Comparison of ENCODE assay signal across 9 mouse cellular contexts in the genomic region with DNA sequence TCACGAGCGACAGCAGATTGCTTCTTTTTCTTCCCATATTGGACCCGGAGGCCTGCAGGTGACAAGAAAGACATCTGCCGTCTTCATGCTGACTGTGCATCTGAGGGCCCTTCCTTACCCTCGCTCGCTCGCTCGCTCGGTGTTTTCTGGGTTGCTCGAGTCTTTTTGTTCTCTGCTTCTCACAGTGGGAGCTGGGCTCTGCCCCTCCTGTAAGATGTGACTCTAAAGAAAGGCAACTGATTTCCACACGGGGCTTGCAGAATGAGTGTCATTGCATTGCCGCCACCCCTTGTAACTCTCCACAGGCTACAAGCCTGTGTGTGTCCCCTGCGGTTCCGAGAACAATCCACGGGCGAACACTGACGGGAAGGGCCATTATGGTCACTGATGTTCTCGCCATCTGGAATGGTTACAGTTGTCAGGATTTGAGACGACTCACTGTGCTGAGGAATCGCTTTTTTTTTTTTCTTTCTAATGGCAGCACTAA.
DNase-seq lines count a peak whose midpoint lies in the region; ATAC-seq and TF ChIP-seq lines count a peak whose summit lies in the region.
"Had no signal": no experiment of that assay in that cellular context is flagged by ENCODE, and none has a peak within 500 bp of the region (broad histone marks: within the 10 kb centered on the region; RNA-seq: fewer than 3 reads in every experiment).

No protein-coding gene starts in this region.

- H3K27me3 ChIP-seq in heart, embryonic 14.5 days (ENCODE audit: control insufficient read depth, insufficient read depth, low read length) = peaks cover 4% of the 10 kb centered on the region; the same call in 1 of the 2 replicates
- H3K27me3 ChIP-seq in embryonic facial prominence, embryonic 13.5 days = peaks cover 24% of the 10 kb centered on the region
- H3K27me3 ChIP-seq in limb, embryonic 12.5 days = peaks cover 19% of the 10 kb centered on the region; the same call in 1 of the 2 replicates

- peaks cover 7 to 13% of the 10 kb centered on the region in 2 experiments; a peak in 2 of 4 replicates for H3K4me1 ChIP-seq in heart, embryonic 14.5 days (ENCODE audit: control insufficient read depth in 2 of 2, insufficient read depth in 2 of 2, low read length in 2 of 2)
- H3K4me1 ChIP-seq in embryonic facial prominence, embryonic 13.5 days = peaks cover 27% of the 10 kb centered on the region
- H3K4me1 ChIP-seq in limb, embryonic 12.5 days (replicated peaks) = peaks cover 43% of the 10 kb centered on the region
- peaks cover 12% of the 10 kb centered on the region for H3K4me1 ChIP-seq in olfactory bulb, adult 2 months (ENCODE audit: control insufficient read depth, insufficient read depth, low read length)

- intact Hi-C loops in heart, postnatal 36 days (cut with DNase I) = no loop called here

- no peak for ATAC-seq in heart, embryonic 14.5 days (ENCODE audit: insufficient number of reproducible peaks, insufficient read depth, low FRiP score, low read depth)
- no peak for ATAC-seq in embryonic facial prominence, embryonic 13.5 days (ENCODE audit: insufficient number of reproducible peaks, insufficient read depth, low FRiP score, low TSS enrichment, low read depth)
- no peak for ATAC-seq in limb, embryonic 12.5 days (ENCODE audit: insufficient number of reproducible peaks, insufficient read depth, low FRiP score, low TSS enrichment, low read depth)

- H3K36me3 ChIP-seq in heart, embryonic 14.5 days (ENCODE audit: control insufficient read depth, insufficient read depth, low read length) = no peaks in the 10 kb centered on the region
- no peaks in the 10 kb centered on the region for H3K36me3 ChIP-seq in embryonic facial prominence, embryonic 13.5 days
- H3K36me3 ChIP-seq in limb, embryonic 12.5 days = no peaks in the 10 kb centered on the region
- H3K36me3 ChIP-seq: G1E had no signal

- H3K27ac ChIP-seq in heart, embryonic 14.5 days (replicated peaks in 1 of 2; ENCODE audit: control insufficient read depth in 1 of 2, insufficient read depth in 1 of 2, low read depth in 2 of 2, low read length in 2 of 2) = no peak overlapping the region
- no peak overlapping the region for H3K27ac ChIP-seq in embryonic facial prominence, embryonic 13.5 days
- H3K27ac ChIP-seq in limb, embryonic 12.5 days = 0 out of 2 replicates have a peak overlapping the region, but pooled peaks have one; percentile 29
- peak overlapping the region; percentile 54; the same call in 1 of the 2 replicates for H3K27ac ChIP-seq in olfactory bulb, adult 2 months (ENCODE audit: insufficient read depth, low read depth, low read length)

- peak overlapping the region; percentile 46 for H3K9ac ChIP-seq in heart, embryonic 14.5 days (ENCODE audit: low read length)
- H3K9ac ChIP-seq in embryonic facial prominence, embryonic 13.5 days = peak overlapping the region; percentile 49; the same call in 1 of the 2 replicates
- peak overlapping the region; percentile 47 for H3K9ac ChIP-seq in limb, embryonic 12.5 days (replicated peaks)

- no peak for DNase-seq in heart, postnatal 36 days
- DNase-seq in Muller cell, postnatal 12 days (ENCODE audit: inconsistent ontology term) = peak; percentile 45
- DNase-seq in right cerebral cortex, postnatal 36 days (ENCODE audit: low spot score in 2 of 2) = no peak
- DNase-seq in T-cell, adult 2 months (ENCODE audit: low spot score) = no peak

- WGBS in heart, embryonic 14.5 days = 6% methylated on average over 20 of the region's 20 CpGs
- WGBS in embryonic facial prominence, embryonic 13.5 days = 3% methylated on average over 20 of the region's 20 CpGs
- WGBS in limb, embryonic 12.5 days = 4% methylated on average over 20 of the region's 20 CpGs
- 9% methylated on average over 20 of the region's 20 CpGs for WGBS in olfactory bulb, adult 2 months

- TF ChIP-seq CTCF in olfactory bulb, adult 2 months (IDR thresholded peaks at IDR 0.05; ENCODE audit: insufficient read depth, low read depth, low read length) = no peak

- no peaks in the 10 kb centered on the region for H3K9me3 ChIP-seq in heart, embryonic 14.5 days (ENCODE audit: control insufficient read depth, low read length)
- H3K9me3 ChIP-seq in embryonic facial prominence, embryonic 13.5 days = no peaks in the 10 kb centered on the region
- H3K9me3 ChIP-seq in limb, embryonic 12.5 days = no peaks in the 10 kb centered on the region
- H3K9me3 ChIP-seq: G1E had no signal

- TF ChIP-seq POLR2A in olfactory bulb, adult 2 months (IDR thresholded peaks at IDR 0.05; ENCODE audit: insufficient read depth, low read depth, low read length) = no peak

- H3K4me2 ChIP-seq in heart, embryonic 14.5 days (ENCODE audit: low read length) = peak overlapping the region; percentile 74
- peak overlapping the region; percentile 64 for H3K4me2 ChIP-seq in embryonic facial prominence, embryonic 13.5 days
- peak overlapping the region; percentile 67 for H3K4me2 ChIP-seq in limb, embryonic 12.5 days

- peak overlapping the region; percentile 34 to 36 for H3K4me3 ChIP-seq in heart, embryonic 14.5 days (ENCODE audit: control insufficient read depth in 1 of 2, insufficient read depth in 1 of 2, low read depth in 1 of 2, low read length in 2 of 2)
- H3K4me3 ChIP-seq in embryonic facial prominence, embryonic 13.5 days = peak overlapping the region; percentile 36
- peak overlapping the region; percentile 31 for H3K4me3 ChIP-seq in limb, embryonic 12.5 days (replicated peaks)
- H3K4me3 ChIP-seq in olfactory bulb, adult 2 months (ENCODE audit: insufficient read depth, low read depth, low read length) = peak overlapping the region; percentile 24

Comparison
In these comparisons a context has a peak if more than half of its experiments do, and no peak if none do; other contexts are left out.
1. H3K27ac ChIP-seq: peak in limb, embryonic 12.5 days (single experiment) and olfactory bulb, adult 2 months (single experiment); none in heart, embryonic 14.5 days (0 of 2) and embryonic facial prominence, embryonic 13.5 days (single experiment).
2. Peak in every context shown above with its lines, with median percentiles within 50 percentile points of each other: H3K4me2 ChIP-seq, H3K4me3 ChIP-seq and H3K9ac ChIP-seq.